Comparison of ENCODE assay signal across 8 mouse cellular contexts in the genomic region with DNA sequence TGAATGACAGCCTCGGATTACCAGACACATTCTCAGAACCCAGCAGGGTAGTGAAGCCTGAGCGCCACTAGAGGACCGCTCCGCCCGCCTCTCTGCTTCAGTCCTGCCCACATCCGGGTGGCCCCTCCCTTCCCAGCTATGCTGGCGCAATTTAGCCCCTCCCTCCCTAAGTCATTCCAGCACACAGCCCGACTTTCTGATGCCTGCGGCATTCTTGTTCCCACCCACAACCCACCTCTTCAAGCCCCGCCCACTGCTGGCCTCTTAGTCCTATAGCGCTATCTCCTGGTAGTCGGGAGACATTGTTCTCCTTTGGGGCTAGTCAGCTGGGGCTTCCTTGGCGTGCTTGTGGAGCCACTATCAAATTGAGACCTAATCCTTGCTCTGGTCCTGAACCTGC. TPM values are rescaled to one million over a fixed set of nuclear protein-coding genes. Genes with fewer than 3 reads are reported as not detected.
DNase-seq lines count a peak whose midpoint lies in the region; ATAC-seq lines count a peak whose summit lies in the region.

No protein-coding gene starts in this region.

- H3K27me3 ChIP-seq in hindbrain, embryonic 12.5 days = no peaks in the 10 kb centered on the region

- H3K4me2 ChIP-seq in hindbrain, embryonic 12.5 days (replicated peaks) = peak overlapping the region; percentile 46

- H3K36me3 ChIP-seq in hindbrain, embryonic 12.5 days = 0 out of 2 replicates have a peak, but pooled peaks cover under 1% of the 10 kb centered on the region

- H3K4me3 ChIP-seq in hindbrain, embryonic 12.5 days = peak overlapping the region; percentile 19

- H3K9ac ChIP-seq in hindbrain, embryonic 12.5 days = 0 out of 2 replicates have a peak overlapping the region, but pooled peaks have one; percentile 5

- H3K27ac ChIP-seq in hindbrain, embryonic 12.5 days = peak overlapping the region; percentile 46; the same call in 1 of the 2 replicates

- under 1% methylated on average over 13 of the region's 13 CpGs for WGBS in hindbrain, embryonic 12.5 days

- no peaks in the 10 kb centered on the region for H3K9me3 ChIP-seq in hindbrain, embryonic 12.5 days (replicated peaks)

- DNase-seq in NIH3T3 (ENCODE audit: low read depth) = peak; percentile 98
- DNase-seq in cerebellum, postnatal 10 days = peak; percentile 95
- DNase-seq in frontal cortex, postnatal 10 days (ENCODE audit: low spot score in 2 of 2) = peak; percentile 89 to 95
- peak; percentile 86 to 95 for DNase-seq in layer of hippocampus, postnatal 14 days (ENCODE audit: low spot score in 2 of 2)
- peak; percentile 93 for DNase-seq in lung, postnatal 14 days
- peak; percentile 97 for DNase-seq in retina, embryonic 14.5 days (ENCODE audit: low spot score)
- DNase-seq in thymus, postnatal 4 days = peak; percentile 94

- ATAC-seq in hindbrain, embryonic 12.5 days (ENCODE audit: low FRiP score) = peak; percentile 90

- peaks cover 38% of the 10 kb centered on the region for H3K4me1 ChIP-seq in hindbrain, embryonic 12.5 days

RNA-seq across cellular contexts. Expression of a gene that starts 11.0 kb away (rescaled TPM):
- 5.4 and 6.1 TPM in 2 replicates for polyA plus RNA-seq in hindbrain, embryonic 12.5 days (2016; fragmentation: Nextera tagmentation; extraction: Ambion mirVana)
- total RNA-seq in layer of hippocampus, postnatal 14 days (2021) = 100 to 1,000 TPM; 203 to 219 TPM

Comparison
In these comparisons a context has a peak if more than half of its experiments do, and no peak if none do; other contexts are left out.
1. Peak in every context shown above with its lines: DNase-seq, ATAC-seq, H3K4me3 ChIP-seq and H3K27ac ChIP-seq.